Mouse (Mus musculus): ENCODE data around the gene Macrod1.
"Not testable (repeated sequence)": the region's sequence is repeated elsewhere in the genome, so short reads cannot be mapped to it uniquely, and the experiment has no call there.

Macrod1 gene

GRCm38 (mm10) chr19:7056248-7057087 lies at the start of gene Macrod1:
Gene Macrod1, plus strand, starts transcription at chr19:7056810.
- DNase-seq (ENCODE audit: low spot score): peak; percentile 77

- DNase-seq (ENCODE audit: low spot score): no peak
Measured at GRCm38 (mm10) chr19:7006892-7007593, 49.6 kb upstream of the Macrod1 start.

GRCm38 (mm10) chr19:7012426-7012825 lies 44.2 kb upstream of the Macrod1 start:
- no peak for DNase-seq (ENCODE audit: low spot score)

DNA sequence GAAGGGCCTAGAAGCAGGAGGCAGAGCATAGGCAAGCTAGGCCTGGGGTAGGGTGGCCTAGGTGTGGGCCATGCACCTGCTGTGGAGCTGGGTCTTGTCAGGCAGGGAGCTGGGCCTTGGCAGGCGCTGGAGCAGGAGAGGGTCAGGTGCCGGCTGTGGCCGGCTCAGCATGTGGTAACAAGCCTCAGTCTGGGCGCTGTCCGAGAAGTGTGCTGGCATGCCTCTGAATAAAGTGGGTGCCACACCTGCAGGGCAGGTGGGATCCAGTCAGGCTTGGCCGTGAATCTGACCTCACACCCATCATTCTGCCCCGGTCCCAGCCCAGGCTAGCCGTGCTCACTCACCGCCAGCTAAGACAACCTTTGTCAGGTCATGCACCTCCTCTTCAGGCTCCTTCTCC lies 42.6 kb upstream of the Macrod1 start:
- no peak for DNase-seq (ENCODE audit: low spot score)

DNA sequence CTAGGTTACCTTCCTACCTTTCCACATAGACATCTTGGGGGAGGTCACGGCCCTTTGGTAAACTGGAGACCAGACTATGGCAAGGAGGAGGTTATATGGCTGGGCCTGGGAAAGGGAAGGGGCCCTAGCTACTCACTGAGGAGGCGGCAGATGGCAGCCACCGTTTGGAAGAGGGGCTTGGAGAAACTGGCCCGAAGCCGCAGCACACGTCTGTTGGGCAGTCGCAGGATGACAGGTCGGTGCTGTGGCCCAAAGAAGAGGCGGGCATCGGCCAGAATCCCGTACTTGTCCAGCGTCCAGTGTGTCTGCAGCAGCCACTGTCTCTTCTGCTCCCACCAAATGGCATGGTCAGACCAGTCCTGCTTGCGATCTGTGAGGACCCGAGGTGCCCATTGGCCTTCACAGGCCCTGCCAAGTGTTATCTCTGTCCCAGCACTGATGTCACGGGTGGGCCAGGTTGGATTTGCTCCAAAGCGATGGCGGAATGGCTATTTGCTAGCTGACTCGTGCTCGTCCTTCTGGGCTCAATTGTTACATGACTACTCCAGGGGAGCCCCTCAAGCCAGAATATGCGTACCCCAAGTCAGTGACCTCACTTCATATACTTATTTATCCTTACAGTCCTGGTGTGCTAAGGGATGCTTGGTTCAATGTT lies 42.0 kb upstream of the Macrod1 start:
- no peak for DNase-seq (ENCODE audit: low spot score)

DNA sequence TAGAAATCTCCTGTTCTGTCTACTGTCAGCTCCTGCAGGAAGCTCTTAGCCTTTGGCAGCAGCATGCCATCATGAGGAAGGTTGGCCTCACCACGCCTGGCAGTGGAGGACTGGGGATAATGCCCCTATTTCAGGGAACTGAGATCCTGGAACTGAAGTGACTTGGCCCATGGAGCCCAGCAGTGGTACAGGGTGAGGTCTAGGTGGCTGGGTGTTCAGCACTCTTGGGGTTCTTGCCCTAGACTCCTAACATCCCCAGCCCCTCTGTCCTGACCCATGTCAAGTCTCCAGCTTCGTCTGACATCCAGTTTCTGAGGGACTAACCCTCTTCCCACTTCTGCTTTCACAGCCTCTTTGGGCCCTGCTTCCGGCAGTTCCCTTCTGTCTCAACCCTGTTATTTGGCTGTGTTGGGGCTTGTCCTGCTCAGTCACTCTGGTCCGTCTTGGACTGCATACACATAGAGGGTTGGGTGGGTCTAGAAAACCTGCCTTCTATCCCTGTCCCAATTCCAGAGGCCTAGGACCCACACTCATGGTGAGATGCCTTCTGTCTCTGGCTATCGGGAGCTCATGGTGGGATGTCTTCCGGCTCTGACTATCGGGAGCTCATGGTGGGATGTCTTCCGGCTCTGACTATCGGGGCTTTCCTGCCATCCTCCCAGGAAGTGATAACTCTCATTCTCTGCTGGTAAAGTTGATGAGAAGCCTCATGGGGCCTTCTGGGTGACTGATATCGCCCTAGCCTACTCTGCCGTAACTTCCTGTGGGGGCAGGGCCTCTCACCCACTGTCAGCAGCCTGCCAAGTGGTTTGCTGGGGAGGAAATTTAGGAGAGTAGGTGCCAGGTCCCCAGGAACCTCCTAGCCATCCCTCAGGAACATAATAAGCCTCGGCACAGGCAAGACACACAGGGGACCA lies 38.8 kb upstream of the Macrod1 start:
- no peak for DNase-seq (ENCODE audit: low spot score)

GRCm38 (mm10) chr19:7018546-7018945 lies 38.1 kb upstream of the Macrod1 start:
- no peak for DNase-seq (ENCODE audit: low spot score)

DNA sequence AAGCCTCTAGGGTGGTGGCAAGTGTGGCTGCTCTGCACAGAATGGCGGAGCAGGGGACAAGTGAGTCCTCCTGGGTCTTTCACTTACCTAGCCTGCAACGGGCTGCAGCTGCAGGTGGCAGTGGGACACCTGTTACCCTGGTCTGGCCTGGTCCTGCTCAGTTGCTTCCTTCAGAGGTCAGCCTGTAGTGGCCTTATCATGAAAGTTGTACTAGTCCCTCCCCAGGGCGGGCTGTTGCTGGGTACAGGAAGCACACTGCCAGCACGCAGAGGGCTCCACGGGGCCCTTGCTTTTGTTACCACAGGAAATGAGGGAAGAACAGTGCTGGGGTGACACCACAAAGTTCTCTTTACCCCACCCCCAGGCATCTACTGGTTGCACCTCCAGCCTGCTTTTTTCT lies 37.4 kb upstream of the Macrod1 start, which contains the start of gene Fermt3:
Fermt3 (minus strand) TSS at position 279 of the 400 bp plus-strand sequence.
- DNase-seq (ENCODE audit: low spot score): no peak

GRCm38 (mm10) chr19:7020224-7020641 lies 36.4 kb upstream of the Macrod1 start:
- DNase-seq (ENCODE audit: low spot score): peak; percentile 81

DNA sequence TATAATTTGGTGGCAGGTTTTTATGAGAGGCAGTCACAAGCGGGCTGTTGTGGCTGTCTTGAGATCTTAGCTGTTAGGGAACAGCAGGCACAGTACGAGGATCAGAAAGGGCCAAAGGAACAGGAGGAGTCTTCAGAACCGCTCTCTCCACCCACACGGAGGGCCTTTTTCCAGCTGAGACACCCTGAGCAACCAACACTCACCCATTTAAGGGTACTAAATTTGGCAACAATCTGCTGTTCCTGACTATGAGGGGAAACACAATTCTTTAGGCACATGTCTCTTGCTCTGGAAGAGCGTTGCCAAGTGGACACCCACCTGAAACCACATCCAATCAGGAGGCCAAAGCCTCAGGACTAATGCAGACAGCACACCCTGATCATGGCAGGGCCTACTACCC lies 27.1 kb upstream of the Macrod1 start:
- no peak for DNase-seq (ENCODE audit: low spot score)

- no peak for DNase-seq (ENCODE audit: low spot score)
Measured at GRCm38 (mm10) chr19:7034006-7034405, 22.6 kb upstream of the Macrod1 start.

- DNase-seq (ENCODE audit: low spot score): peak; percentile 71
Measured at GRCm38 (mm10) chr19:7039088-7039720, 17.4 kb upstream of the Macrod1 start.

DNA sequence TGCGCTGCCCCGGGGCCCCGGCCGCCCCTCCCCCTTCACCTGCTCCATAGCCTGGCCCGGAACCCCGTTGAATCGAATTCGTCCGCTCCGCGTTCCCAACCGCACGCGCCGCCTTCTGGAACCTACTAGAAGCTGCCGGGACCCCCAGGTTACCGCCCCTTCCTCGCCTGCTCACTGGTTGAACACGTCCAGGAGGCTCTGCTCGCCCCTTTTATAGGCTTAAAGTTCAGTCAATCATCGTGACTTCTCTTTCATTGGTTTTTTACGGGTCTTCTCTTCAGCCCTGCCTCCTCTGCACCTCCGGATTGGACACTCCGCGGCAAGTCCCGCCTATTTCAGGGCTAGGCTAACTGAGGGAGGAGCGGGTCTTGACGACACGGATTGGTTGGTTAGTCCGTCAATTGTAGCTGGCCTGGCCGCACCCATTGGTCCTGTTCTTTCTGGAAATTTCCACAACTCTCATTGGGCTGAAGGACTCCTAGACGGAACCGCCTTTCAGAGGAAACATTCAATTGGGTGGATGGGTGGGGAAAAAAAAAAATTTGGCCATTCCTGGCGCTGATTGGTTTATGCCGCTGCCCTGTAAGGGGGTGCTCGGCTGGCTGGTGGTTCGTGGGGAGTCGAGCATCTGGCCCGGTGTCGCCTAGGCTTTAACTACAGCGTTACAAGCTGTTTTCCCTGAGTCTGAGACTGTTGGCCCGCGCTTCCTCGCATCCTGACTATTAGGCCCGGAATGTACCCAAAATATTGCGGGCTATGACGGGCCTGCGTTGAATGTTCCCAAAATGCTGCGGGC lies 16.6 kb upstream of the Macrod1 start, which contains the start of gene Stip1:
Stip1 (minus strand) TSS at position 127 of the 796 bp plus-strand sequence.
- DNase-seq (ENCODE audit: low spot score): peak; percentile 100

GRCm38 (mm10) chr19:7040637-7041130 lies 15.9 kb upstream of the Macrod1 start:
- no peak for DNase-seq (ENCODE audit: low spot score)

DNA sequence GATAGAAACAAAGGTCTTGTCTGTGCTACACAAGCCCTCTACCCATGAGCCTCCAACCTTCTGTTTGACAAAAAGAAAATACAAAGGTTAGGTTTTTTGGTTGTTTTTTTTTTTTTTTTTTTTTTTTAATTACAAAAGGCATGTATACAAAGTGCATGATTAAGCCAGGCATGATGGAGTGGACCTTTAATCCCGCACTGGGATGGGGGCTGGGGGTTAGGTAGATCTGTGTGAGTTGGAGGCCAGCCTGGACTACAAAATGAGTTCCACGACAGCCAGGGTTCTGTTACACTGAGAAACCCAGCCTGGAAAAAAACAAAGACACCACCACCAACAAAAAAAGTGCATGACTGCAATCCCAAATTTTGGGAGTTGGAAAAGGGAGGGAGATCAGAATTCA lies 15.4 kb upstream of the Macrod1 start:
- DNase-seq (ENCODE audit: low spot score): no peak

- no peak for DNase-seq (ENCODE audit: low spot score)
Measured at GRCm38 (mm10) chr19:7044279-7044678, 12.3 kb upstream of the Macrod1 start.

- no peak for DNase-seq (ENCODE audit: low spot score)
Measured at GRCm38 (mm10) chr19:7044706-7045105, 11.9 kb upstream of the Macrod1 start.

- not testable (repeated sequence) for DNase-seq (ENCODE audit: low spot score)
Measured at GRCm38 (mm10) chr19:7053382-7053781, 3.2 kb upstream of the Macrod1 start.

GRCm38 (mm10) chr19:7054772-7055171 lies 1.8 kb upstream of the Macrod1 start:
- DNase-seq (ENCODE audit: low spot score): no peak

- DNase-seq (ENCODE audit: low spot score): no peak
Measured at GRCm38 (mm10) chr19:7055173-7055572, 1.4 kb upstream of the Macrod1 start.
